Mouse (Mus musculus) gastrocnemius, postnatal 14 days (tissue): ENCODE data around the gene Raf1. TPM values are rescaled to one million over a fixed set of nuclear protein-coding genes. Genes with fewer than 3 reads are reported as not detected.

Experiments
- DNase-seq: peaks from one replicate; pipeline ENCODE4 v3.0.0; 2021; ENCODE audit warnings: mixed read lengths
- intact Hi-C: fragments of 180-260 bp; cut with DNase I; formaldehyde crosslinking; loops from one replicate; pipeline ENCODE4 v1.15.1; 2025; ENCODE audit warnings: low total_unique reads
- long read RNA-seq, 2 experiments: library from polyadenylated mRNA; stranded (forward); transcript quantifications; one replicate each; pipeline ENCODE4 v2.0.0; 2021
- total RNA-seq, 2 experiments: library from RNA; stranded (reverse); gene quantifications; 2 replicates each; pipeline ENCODE4 v1.2.3; 2021

Raf1 gene
- total RNA-seq = 10 to 100 TPM; 88.8 to 92.8 TPM
- long read RNA-seq, experiment 1, transcript Raf1-201 (17 exons, 3,070 nt) = major isoform, 71 of 103 reads
- long read RNA-seq, experiment 1, partial matches to known transcripts = 10 of 103 reads
- long read RNA-seq, experiment 1, other reads (novel, unspliced or antisense) = 22 of 103 reads
- long read RNA-seq, experiment 2, transcript Raf1-201 (17 exons, 3,070 nt) = major isoform, 97 of 143 reads
- long read RNA-seq, experiment 2, partial matches to known transcripts = 10 of 143 reads
- long read RNA-seq, experiment 2, other reads (novel, unspliced or antisense) = 35 of 143 reads

DNA sequence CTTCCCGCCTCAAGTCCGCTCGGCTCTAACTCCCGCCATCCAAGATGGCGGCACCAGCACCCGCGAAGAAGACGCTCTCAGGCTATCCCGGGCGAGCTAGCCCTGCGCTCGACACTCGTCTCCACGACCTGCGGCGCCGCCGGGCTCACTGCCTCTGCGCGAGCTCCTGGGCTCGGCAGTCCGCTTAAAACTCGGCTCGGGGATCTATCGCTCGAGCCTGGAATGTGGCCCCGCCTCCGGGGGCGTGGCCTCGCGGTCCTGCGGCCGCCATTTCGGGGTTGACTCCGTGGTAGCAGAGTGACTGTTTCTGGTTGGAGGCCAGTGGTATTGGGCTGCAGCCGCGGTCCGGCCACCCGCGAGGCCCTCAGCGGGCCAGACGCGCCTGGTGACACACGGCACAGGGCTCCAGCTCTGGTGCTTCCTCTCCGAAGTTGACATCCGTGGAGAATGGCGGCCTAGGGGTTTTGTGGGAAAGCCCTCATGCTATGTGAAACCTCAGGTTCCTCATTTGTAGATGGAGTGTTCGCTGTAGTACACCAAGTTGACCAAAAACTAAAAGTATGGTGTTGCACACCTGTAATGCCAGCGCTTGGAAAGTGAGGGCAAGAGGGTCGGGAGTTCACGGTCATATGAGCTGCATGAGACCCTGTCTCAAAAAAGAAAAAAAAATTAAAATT, at the start of gene Raf1:
Gene Raf1 (minus strand): TSS at position 184 of the 677 bp plus-strand sequence.
- intact Hi-C loops = no loop called here
- DNase-seq = peak; percentile 98

DNA sequence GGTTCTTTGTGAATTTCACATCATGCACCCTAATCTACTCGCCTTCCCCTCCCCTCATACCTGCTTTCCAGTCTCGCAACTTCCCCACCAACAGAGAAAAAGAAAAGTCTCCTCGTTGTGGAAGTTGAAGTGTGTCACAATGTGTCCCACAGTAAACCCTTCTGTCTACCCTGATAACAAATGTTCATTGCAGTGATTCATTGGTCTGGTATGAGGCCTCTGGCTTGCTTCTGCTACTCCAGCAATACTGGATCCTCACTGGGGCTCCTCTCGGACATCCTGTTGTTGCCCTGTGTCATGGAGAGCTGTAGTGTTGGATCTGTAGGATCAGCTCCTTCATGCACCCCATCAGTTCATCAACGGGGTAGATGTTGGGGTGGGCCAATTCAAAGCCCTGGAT, 45.8 kb upstream of the Raf1 start:
- DNase-seq = no peak
- intact Hi-C loops = no loop called here

DNA sequence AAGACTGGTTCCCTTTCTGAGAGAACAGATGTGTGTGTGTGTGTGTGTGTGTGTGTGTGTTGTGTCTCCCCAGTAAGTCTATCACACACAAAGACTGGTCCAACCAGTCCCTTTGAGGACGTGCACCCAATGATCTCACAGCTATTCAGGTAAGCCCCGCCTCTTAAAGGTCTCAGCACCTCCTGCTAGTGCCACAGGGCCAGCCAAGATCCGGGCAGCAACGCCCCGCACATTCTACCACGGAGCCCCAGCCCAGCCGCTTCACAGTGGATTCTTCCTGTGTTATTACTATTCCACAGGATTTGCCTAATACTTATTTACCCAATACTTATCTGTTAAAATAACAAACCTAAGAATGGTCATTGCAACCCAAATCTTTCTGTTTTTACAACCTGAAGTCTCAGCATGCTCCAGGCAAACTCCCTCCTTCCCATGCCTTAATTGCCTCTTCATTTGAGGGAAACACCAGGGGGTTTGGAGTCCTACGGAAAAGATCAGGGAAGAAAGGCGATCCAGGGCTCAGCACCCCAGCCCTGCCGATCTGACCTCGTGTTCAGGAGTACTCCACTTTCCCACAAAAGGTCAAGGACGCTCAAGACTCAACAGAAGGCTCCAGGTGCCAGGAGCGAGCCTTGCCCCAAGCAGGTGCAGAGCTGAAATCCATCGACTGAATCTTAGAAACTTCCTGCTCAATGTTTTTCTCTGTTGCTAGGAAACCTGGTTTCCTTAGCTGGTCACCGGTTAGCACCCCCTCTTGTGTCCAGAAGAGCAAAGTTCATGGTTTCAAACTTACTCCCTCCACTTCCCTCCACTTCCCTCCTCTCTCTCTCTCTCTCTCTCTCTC, 41.5 kb upstream of the Raf1 start:
- DNase-seq = peak; percentile 47
- intact Hi-C loops = no loop called here

DNA sequence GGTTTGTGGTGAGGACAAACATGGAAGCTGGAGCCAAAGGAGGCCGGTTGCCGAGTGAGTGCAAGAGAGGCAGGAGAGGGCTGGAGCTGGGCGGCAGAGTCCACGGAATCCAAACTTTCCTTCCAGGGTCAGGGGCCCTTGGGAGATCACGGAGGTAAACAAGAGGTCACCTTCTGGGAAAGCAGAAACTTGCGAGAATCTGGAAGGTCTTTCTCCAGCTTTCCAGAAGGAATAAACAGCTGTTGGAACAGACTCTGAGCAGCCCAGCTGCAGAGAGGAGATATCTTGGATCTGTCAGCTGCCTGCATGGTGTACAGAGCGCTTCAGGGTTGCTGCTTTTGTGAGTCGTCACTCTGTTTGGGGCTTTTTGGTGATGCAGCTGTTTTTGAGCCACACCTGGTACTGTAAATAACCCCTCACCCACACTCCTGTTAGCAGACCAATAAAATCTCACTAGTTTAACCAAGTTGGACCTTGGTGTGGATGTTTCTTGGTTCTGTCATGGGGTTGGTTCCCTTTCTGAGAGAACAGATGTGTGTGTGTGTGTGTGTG, 40.7 kb upstream of the Raf1 start:
- DNase-seq = peak; percentile 65
- intact Hi-C loops = no loop called here

DNA sequence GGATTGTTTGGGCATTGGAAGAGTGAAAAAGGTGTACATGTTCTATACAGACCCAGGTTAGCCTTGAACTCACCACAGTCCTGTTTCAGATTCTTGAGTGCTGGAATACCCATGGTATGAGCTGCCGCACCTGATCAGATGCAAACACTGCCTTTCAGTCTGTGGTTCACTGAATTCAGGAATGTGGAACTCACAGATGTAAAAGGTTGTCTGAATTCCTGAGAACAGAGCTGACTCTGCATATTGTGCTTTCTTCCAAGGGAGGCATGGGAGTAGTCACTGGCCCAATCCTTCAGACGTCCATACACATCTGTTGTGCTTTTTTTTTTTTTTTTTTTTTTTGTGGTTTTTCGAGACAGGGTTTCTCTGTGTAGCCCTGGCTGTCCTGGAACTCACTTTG, 34.8 kb upstream of the Raf1 start:
- intact Hi-C loops = no loop called here
- no peak for DNase-seq

DNA sequence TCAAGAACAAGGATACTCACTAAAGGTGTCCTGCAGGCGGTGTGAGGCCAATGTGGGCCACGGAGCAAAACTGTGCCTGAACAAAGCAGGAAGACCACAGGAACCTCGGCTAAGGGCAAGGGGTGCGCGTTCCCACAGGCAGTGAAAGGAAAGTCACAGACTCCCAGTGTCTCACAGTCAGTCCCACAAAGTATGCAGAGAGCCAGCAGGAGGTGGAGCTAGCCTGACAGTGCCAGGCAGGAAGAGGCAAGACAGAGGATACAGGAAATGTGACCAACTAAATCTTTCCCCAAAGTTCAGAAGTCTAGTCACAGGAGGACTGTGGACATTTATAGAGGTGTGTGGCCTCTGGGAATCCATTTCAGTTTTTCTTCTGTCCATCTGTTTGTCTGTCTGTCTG, 26.5 kb upstream of the Raf1 start:
- DNase-seq = no peak
- intact Hi-C loops = no loop called here

DNA sequence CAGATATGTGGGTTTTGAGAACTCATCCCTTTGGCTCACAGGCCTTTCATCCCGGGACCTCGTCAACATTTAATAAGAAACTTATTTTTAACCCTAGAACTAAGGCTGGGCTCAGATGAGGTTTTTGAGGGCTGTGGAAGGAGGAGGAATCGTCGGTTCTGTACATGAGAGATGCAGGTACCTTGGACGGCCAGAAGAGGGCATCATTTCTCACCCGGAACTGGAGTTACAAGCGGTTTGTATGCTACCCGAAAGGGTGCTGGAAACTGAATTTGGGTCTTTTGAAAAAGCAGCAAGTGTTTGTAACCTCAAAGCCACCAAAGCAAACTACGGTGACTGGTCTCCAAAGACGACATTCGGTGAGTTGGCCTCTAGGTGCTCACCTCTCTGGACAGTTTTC, 24.9 kb upstream of the Raf1 start:
- DNase-seq = no peak
- intact Hi-C loops = no loop called here

DNA sequence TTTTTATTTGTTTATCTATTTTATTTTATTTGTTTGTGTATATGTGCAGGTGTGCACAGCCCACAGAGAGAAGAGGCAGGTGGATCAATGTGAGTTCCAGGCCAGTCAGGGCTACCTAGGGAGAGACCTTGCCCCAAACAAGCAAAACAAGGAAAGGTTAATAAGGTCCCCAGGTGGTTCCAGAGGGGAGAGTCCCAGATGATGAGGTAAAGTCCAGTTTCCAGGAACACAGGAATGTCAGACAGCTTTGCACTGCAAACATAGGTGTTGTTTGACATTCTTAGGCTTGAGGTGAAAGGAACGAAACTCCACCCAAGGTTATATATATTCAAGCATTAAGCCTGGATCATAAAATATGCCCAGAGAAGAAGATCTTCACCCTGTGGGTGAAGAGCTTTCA, 24.3 kb upstream of the Raf1 start:
- intact Hi-C loops = no loop called here
- DNase-seq = no peak

DNA sequence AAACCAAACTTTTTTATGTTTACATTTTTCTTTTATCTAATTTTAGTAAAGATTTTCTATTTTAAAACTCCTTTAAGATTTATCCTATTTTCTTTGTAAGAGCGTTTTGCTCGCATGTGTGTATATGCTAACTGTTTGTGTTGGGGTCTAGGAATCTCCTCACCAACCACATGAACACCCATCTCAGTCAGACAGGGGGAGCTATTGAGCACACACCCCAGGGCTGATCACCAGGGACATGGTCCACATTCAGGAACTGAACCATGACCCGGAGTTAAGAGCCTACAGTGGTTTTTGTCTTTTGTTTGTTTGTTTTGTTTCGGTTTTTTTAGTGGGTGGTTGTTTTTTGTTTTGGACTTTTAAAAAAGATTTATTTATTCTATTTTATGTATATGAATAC, 22.3 kb upstream of the Raf1 start:
- intact Hi-C loops = no loop called here
- DNase-seq = no peak

DNA sequence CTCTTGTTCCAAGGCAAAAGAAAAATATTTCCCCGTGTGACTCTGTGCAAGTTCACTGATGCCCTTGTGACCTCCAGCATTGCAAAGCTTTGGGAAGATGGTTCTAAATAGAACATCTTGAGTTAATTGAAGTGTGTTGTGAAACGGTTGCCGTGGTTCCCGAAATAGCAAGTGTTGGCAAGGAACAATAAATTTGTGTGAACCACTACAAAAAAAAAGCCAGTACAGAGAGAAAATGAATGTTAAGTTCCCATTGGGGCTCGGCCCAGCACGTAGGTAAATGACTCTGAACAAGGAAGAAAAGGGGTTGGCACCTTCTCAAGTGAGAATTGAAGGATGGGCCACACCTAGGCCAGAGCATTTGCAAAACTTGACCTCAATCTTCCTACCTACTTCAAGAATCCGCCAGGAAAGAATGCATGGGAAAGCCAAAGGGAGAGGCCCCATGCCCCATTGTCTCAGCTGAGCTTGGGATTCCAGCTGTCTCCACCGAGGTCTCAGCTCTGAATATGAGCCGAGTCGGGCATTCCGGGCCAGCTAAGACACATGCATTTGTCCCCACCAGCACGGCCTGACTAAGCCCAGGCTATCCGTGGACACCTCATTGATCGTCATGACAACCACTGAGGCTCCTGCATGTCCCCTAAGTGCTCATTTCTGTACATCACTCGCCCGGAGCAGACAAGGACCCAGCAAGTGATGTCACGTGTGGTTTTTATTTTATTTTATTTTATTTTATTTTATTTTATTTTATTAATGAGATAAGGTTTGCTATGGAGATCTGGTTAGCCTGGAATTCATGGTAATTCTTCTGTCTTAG, 21.5 kb upstream of the Raf1 start:
- intact Hi-C loops = no loop called here
- peak; percentile 15 for DNase-seq

DNA sequence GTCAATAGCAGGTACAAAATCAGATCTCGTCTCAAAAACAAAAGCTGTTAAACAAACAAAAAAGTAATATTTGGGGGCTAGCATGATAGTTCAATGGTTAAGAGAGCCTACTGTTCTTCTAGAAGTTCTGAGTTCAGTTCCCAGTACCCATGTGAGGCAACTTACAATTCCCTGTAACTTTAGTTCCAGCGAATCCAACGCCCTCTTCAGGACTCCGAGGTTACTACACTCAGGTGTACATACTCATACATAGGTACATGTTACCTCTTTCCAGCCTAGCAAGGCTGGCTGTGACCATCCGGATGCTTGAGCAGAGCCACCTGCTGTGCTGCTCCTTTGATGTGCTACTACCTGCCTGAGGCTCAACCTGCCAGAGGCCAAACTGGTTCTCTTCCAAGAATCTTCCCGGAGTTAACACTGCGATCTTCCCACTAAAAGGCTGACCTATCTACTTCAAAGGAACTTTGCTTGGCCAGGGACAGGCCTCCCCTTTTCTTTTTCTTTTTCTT, 20.3 kb upstream of the Raf1 start:
- intact Hi-C loops = no loop called here
- no peak for DNase-seq

DNA sequence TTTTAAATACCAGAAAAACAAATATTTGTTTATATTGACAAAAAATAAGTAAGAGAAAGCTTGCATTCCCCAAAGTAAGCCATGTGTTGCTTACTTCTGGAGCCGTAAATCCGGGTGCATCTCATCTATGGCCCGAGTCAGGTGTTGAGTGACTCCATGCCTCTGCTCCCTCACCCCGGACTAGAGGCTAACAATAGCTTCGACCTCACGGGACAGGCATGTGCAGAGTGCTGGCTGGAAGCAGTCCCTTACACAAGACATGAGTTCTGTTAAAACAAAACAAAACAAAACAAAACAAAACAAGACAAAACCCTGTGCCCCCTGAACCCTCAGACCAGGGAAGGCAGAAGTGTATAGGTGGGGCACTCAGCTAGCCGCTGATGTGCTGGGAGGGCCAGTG, 18.7 kb upstream of the Raf1 start:
- DNase-seq = no peak
- intact Hi-C loops = no loop called here

DNA sequence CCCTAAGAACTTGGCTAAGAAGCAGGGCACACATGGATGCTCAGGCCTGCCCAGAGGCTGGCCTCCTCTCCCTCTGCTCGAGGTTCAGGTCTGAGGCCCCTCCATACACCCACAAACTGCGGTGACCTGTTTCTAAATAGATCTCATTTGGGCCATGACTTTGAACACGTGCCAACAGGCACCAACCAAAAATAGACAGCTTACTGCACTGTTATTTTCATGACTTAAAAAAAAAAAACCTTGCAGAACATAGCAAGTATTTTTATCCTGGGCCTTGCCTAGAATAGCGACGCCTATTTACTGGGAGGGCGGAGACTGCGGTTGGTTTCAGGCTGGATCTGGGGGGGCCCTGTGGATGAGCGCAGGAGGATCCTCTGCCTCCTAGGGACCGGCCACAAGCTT, 18.0 kb upstream of the Raf1 start:
- peak; percentile 50 for DNase-seq

DNA sequence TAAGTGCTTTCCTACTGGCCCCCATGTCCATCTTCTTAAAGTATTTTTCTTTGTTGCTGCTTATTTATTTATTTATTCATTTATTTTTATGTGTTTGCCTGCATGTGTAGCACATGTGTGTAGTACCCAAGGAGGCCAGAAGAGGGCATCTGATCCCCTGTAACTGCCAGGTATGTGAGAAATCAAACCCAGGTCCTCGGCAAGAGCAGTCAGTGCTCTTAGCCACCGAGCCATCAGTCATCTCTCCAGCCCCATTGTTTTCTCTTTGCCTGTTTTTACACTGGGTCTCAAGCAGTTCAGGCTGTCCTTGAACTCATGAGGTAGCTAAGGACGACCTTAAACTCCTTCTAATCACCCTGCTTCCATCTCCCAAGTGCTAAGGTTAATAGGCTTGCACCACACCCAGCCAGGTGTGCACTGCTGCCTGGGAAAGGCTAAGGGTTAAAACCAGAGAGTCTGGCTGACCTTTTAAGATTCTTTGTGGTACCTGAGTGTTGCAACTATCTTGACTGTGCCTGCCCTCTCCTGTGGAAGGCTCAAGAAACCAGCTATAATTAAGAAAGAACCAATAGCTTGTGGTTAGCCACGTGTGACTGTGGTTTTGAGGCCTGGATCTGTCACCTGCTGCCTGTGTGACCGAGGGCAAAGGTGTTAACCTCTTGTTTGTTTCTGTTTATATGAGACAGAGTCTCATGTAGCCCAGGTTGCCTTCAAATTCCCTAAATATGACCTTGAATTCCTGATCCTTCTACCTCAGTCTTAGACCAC, 16.7 kb upstream of the Raf1 start:
- no peak for DNase-seq
- intact Hi-C loops = no loop called here

More for the DNA sequence above, 18.0 kb upstream of the Raf1 start:
- intact Hi-C loops = no loop called here

DNA sequence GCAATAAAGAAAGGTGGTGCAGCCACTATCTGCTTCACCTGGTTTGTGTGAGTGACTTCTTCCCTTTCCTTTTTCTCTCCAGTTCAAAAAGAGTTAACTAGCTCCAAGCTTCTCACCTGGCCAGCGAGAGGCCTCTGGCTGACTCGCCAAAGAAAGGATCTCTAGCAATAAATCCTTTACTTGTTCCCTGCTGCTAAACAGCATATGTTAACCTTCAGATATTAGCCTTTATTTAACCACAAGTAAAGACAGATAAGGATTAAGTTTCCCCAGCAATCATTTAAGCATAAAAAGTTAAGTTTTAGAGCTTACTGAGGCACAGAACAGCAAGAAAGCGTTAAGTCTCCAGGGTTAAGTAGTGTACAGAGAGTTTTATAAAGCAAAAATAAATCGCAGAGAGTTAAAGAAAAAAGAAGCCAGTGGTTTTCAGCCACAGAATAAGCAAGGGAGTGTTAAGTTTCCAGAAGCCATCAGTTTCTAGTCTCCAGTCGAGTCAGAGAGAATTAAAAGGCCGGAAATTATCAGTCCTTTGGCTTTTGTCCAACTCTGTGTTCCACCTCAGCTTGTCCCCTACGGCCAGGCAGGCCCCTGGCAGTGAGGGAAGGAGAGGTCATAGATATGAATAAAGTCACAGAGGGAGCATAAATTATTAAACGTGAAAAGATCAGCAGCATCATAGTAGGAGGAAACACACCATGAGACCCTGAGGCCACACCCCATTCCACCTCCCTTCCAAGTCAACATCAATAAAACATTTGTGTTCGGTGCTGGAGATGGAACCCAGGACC, 15.9 kb upstream of the Raf1 start:
- intact Hi-C loops = no loop called here
- DNase-seq = no peak

DNA sequence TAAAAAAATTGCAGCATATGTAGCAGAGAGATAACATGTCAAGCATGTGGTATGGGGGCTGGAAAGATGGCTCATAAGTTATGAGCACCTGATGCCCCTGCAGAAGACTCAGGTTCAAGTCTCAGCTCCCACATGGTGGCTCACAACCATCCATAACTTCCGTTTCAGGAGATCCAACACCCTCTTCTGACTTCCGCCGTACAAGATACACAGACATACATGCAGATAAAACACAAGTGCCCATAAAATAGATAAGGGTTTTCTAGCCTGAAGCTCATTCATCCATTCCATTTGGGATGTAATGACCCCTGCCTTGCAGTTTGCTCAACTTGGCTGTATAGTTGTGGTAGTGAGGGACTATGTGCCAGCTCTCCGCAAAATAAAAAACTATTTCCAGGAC, 13.7 kb upstream of the Raf1 start:
- DNase-seq = no peak

DNA sequence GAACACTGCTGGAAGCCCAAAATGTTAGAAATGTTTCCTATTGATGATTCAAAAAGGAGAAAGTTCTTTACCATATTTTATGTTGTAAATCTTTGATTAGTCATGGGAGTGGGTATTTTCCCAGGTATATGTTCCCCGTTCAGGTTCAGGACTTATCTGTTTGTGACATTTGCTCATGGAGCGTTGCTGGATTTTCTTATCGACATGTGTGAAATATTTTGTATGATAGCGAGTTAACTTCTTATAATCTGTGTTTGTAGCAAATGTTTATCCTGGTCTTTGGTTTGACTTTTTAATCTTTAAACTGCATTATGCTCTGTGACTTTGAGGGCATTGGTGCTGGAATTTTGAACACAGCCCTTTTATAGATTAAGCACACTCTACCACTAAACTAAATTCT, 12.2 kb upstream of the Raf1 start:
- intact Hi-C loops = no loop called here
- no peak for DNase-seq

More for the DNA sequence above, 13.7 kb upstream of the Raf1 start:
- intact Hi-C loops = no loop called here

DNA sequence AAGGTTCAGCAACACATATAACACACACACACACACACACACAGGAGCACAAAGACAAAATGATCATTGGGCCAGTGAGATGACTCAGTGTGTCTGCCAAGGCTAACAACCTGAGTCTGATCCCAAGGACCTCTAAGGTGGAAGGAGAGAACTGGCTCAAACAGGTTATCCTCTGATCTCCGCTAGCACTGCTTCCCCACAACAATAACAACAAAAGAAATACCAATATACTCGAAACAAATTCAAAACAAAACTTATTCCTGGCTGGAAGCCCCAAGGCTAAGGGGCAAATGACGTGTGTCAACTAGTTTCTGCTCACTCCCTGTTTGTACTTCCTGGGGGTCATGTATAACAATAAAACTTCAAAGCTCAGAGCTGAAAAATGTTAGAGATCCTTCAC, 11.3 kb upstream of the Raf1 start:
- intact Hi-C loops = no loop called here
- DNase-seq = no peak
